Mouse (Mus musculus): ENCODE data around the gene Rhbdl2. TPM values are rescaled to one million over a fixed set of nuclear protein-coding genes. Genes with fewer than 3 reads are reported as not detected.
A peak's percentile ranks its signal among the peaks of the same experiment; 100 is the strongest.

Rhbdl2 gene
- 1 to 10 TPM; 1.1 to 1.2 TPM for total RNA-seq (2021)

DNA sequence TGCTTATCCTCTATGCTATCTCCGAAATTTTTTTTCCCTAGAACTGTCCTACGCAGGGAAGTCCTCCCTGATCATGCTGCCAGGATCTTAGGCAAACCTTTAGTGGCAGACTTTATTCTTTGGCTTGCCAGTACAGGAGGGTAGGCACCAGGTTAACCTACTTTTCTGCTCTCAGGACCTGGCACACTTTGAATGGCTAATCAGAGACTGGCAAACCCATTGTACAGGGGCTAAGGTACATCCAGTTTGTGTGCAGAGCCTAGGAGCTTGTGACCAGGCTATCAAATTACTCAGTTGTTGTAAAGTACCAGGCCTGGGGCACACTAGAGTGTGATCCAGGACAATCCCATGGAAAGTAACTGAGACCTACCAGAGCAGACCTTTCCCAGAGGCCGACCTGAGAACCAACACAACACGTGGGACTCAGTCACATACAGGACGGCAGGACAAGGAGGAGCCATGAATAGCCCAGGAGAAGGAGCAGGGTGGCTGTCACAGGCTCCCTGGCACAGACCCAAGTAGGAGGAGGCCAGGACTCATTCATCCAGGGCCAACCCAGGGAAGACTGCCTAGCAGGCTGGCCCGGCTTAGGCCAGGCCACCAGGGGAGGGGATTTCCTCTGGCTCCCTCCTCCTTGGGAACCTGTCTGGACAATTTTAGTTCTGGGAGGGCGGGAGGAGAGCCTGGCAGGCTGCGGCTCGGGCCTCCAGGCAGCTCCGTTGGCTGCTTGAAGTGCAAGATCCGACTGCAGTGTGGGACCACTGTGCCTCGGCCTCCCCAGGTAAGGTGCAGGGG, at the start of gene Rhbdl2:
TSS of gene Rhbdl2 (plus strand) at position 684 of the 795 bp plus-strand sequence.
- intact Hi-C loops (cut with DNase I) = no loop called here
- peak; percentile 53 to 88 for DNase-seq (ENCODE audit: extremely low spot score in 1 of 2, low spot score in 2 of 2)

DNA sequence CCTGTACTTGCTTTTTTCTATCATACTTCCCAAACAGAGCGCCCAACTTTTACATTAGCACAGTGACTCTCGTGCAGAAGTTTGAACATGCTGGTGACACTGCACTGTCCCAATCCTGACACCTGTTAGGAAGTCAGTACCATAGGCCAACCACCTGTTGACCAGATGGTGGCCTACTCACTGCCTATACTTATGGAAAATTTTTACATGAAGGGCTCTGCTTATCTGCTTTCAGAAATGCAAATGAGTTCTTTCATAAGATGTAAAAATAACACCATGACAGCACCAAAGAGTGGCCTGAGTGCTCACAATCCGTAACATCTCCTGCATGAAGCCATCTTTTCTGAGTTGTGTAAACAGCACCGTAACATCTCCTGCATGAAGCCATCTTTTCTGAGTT, 49.0 kb upstream of the Rhbdl2 start:
- intact Hi-C loops (cut with DNase I) = no loop called here

DNA sequence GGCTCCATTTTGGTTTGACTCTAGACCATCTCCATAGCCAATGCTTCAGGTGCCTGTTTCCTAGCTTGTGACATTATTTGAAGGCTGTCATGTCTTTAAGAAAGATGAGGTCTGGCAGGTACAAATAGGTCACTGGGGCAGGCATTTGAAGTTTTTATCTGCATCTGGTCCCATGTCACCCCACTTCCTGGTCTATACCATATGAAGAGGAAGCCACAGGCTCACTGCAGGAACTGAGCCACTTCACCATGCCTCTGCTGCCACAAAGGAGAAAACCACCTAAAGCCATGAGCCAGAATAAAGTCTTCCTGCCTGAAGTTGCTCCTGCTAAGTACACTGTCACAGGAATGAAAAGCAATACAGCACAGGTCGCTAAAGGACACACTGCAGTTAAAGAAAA, 44.8 kb upstream of the Rhbdl2 start:
- intact Hi-C loops (cut with DNase I) = no loop called here

More for the DNA sequence above, 49.0 kb upstream of the Rhbdl2 start:
- no peak for DNase-seq (ENCODE audit: extremely low spot score in 1 of 2, low spot score in 2 of 2)

DNA sequence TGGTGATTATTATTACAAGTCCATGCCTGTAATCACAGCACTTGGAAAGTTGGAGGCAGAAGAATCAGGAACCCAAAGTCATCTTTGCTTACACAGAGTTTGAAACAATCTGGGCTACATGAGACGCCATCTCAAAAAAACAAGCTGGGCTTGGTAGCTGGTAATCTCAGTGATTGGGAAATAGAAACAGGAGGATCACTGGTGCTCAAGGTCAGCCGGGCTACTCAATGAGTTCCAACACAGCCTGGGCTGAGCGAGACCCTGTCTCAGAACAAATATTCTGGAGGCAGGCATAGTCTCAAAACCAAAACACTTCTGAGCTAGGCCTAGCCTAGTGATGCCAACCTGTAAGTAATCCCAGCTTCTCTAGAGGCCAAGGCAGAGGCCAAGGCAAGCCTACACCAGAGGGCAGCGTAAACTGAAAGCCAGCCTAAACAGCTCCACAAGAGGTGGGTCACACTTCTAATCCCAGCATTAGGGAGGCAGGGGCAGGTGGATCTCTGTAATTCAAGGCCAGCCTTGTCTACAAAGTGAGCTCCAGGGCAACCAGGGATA, 42.4 kb upstream of the Rhbdl2 start:
- no peak for DNase-seq (ENCODE audit: extremely low spot score in 1 of 2, low spot score in 2 of 2)
- intact Hi-C loops (cut with DNase I) = no loop called here

More for the DNA sequence above, 44.8 kb upstream of the Rhbdl2 start:
- no peak for DNase-seq (ENCODE audit: extremely low spot score in 1 of 2, low spot score in 2 of 2)

DNA sequence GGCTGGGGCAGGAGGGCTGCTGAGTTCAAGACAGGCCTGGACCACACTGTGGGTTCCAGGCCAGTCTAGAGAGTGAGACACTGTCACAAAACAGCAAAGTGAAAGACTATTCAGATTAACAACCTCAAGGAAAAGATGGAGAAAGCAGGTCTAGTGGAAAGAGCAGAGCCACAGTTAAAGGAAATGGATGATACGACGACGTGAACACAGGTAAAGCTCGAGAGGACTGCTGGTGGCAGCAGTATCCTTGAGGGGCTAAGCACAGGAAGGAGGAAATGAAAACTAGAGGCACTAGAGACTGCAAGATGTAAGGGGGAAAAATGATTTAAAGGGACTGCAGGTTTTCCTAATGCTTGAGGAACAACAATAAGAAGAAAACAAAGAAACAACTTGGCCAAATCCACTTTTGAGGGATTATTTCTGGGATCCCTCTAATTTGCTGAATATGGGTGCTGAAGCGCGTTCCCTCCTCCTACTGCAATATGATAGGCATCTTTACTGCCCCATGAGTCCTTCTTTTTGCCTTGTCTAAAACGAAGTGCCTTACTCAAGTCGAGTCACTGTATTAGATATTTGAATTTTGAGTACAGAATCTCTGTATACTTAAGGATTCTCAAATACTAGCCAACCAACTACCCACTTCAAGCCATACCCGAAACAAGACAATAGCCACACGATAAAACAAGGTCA, 38.8 kb upstream of the Rhbdl2 start:
- no peak for DNase-seq (ENCODE audit: extremely low spot score in 1 of 2, low spot score in 2 of 2)
- intact Hi-C loops (cut with DNase I) = no loop called here

DNA sequence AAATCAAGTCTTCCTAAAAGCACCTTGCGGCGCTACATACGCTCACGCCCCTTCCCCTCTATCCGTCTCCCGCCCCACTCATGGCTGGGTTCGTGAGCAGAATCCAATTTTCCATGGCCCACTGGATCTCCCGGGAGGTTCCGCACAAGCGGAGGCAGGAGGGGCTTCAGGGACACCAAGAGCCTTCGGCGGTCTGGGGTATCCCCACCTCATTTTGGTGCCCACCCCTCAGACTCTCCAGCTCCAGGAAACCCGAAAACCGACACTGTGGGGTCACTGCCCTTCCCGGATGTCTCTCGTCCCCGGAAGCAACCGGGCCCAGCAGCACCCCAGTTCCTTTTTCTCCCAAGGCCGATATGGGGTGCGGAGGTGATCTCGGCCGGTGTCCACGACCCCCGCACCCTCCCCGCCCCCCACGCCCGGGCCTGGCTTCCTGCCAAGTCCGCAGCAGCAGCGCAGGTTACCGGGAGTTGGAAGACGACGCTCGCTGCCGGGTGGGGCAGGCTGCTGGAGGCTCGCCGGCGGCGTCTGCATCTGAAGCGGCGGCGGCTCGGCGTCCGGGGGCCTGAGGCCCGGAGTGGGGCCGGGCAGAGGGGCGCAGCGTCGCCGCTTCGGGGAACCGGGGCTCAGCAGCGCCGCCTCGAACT, 38.1 kb upstream of the Rhbdl2 start:
- peak; percentile 29 to 72 for DNase-seq (ENCODE audit: extremely low spot score in 1 of 2, low spot score in 2 of 2)
- intact Hi-C loops (cut with DNase I) = no loop called here

DNA sequence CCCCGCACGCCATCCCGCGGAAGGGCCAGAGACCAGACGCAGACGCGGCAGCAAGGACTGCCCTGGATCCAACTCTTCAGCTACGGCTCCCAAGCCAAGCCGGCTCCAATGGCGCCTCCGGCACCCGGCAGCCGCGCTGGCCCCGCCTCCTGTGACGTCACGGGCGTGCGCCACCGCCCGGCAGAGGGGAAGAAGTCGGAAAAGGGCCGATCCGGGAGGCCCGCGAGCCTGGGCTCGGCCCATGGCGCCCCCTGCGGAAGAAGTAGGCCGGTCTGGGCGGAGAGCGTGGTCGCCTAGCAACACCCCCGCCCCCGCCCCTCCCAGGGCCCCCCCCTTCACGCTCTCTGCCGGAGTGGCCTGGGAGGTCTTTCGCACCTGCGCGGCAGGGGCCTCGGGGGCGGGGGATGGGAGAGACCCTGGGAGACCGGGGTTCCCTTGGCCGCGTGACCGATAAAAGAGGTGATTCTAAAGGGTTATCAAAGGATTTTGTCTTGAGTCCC, 37.5 kb upstream of the Rhbdl2 start, which contains the start of gene Akirin1:
TSS of gene Akirin1 (minus strand) at position 194 of the 500 bp plus-strand sequence.
- intact Hi-C loops (cut with DNase I) = no loop called here
- DNase-seq (ENCODE audit: extremely low spot score in 1 of 2, low spot score in 2 of 2) = peak; percentile 97 to 99

DNA sequence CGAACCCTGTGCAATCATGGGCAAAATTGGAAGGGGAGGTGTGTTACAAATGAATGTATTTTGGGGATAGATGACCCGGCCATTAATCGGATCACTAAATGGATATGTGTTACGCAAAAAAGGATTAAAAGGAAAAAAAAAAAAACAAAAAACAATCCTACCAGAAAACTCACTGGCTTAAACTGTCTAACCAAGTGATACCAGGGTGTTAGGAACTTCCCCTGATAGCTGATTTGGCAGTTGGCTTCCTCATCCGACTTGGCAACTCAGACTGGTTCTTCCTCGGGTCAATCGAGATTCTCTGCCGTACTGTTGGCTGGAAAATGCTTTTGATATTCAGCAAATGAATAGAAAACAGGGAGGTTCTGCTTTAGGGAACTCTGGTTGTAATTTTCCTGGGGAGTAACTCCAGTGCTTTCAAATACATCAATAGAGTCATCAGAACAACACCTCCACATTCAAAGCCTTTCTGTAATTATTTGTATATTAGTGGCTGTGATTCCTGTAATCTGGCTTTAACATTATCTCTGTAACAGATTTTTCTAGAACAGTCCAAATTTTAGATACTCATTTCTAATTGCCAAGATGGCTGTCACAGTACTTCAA, 36.9 kb upstream of the Rhbdl2 start:
- intact Hi-C loops (cut with DNase I) = no loop called here
- peak; percentile 27 to 38 for DNase-seq (ENCODE audit: extremely low spot score in 1 of 2, low spot score in 2 of 2)

DNA sequence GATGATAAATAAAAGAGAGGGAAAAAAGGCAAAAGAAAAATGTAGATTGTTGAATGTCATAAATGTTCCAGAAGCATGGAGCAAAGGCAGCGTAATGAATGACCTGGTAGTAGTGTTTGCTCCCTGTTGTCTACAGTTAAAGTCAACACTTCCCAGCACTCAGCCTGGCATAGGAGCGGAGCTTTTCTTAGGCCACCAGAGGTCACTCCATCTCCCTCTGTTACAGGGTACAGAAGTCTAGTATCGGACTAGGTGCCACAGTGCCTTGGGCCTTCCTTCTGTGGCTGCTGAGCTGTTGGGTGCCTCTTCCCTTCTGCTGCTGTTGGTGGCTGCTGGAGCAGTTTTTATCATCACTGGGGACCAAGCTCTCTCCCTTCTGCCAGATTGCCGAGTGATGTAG, 29.4 kb upstream of the Rhbdl2 start:
- peak in 1 of 2 experiments; percentile 21 for DNase-seq (ENCODE audit: extremely low spot score in 1 of 2, low spot score in 2 of 2)
- intact Hi-C loops (cut with DNase I) = loop anchor here (5.0 kb wide), 1 partner anchor 139 kb away; no protein-coding TSS in a partner anchor

DNA sequence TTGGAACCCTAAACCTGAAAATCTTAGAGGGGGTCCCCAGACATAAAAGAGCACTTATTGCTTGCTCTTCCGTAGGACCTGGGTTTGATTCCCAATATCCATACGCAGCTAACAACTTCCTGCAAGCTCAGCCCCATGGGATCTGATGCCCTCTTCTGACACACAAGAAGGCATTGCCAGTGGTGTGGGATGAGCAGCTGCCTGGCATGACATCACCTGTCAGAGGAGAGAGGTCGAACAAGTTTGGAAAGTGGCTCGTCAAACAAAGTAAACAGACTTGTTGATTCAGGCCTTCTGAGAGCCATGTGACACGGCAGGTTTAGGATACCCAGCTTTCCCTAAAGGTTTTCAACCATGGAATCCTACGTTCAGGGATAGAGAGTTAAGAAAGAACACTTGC, 22.6 kb upstream of the Rhbdl2 start:
- no peak for DNase-seq (ENCODE audit: extremely low spot score in 1 of 2, low spot score in 2 of 2)
- intact Hi-C loops (cut with DNase I) = loop anchor here (2.0 kb wide), 1 partner anchor 14 kb away; no protein-coding TSS in a partner anchor

DNA sequence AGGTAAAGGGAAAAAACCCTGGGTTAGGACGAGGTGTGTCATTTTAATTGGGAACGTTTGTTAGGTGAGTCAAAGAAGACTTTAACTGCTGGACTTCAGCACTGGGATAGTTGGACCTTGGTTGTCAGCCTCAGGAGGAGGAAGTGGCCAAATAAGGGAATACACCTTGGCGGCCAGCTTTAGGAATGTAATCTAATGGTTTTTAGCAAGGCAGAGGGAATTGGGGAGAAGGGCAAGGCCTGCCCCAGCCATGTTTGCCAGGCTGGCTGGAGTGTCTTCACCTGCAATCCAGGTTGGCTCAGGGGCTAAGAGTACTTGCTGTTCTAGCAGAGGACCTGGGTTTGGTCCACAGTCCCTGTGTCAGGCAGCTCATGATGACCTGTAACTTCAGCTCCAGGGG, 19.9 kb upstream of the Rhbdl2 start:
- intact Hi-C loops (cut with DNase I) = no loop called here
- DNase-seq (ENCODE audit: extremely low spot score in 1 of 2, low spot score in 2 of 2) = no peak

DNA sequence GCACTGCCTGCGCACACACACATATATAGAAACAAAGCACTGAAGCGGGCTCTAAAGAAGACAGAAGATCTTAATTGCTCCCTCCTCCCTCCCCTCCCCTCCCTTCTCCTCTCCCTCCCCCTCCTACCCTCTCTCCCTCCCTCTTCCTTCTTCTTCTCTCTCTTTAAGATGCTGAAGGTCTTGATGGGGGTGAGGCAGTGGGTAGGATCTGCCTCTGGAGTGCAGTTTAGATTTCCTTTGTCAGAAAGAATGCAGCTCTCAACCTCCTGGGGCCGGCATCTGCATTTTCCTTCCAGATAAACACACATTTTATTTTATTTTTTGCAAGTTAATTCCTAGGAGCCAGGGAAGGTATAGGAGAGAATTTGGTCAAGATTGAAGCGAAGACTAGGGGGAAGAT, 19.4 kb upstream of the Rhbdl2 start:
- DNase-seq (ENCODE audit: extremely low spot score in 1 of 2, low spot score in 2 of 2) = no peak
- intact Hi-C loops (cut with DNase I) = no loop called here

DNA sequence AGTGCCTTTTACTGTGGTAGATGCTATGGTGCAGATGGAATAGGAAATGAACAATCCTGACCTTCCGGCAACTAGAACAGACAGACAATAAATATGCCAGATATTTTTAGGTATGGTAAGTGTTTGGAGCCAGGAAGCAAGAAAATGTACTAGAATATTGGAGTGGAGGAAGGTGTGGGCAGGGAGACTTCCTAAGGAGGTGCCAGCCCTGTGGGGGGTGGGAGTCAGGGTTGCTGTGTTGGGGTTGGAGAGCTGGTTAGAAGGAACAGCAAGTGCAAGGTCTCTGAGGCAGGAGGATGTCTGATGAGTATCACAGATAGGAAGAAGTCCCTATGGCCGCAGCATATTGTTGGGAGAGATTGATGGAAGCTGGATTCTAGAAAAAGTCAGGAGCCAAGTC, 5.0 kb downstream of the Rhbdl2 start:
- no peak for DNase-seq (ENCODE audit: extremely low spot score in 1 of 2, low spot score in 2 of 2)
- intact Hi-C loops (cut with DNase I) = no loop called here

DNA sequence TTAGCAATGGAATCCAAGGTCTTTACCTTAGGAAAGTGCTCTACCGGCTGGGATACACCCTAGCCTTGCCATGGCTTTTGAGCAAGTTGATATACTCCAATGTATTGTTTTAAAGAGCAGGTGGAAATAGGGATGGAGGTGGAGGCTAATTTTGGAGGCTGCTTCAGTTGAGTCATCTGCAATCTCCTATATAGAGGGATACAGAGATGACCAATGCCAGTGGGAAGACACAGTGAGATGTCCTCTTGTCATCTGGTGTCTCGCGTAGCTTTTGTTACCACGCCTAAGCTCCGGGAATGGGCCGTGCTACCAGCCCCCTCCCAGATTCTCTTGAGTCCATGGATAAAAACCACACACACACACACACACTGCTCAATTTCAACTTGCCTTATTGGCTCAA, 5.5 kb downstream of the Rhbdl2 start:
- intact Hi-C loops (cut with DNase I) = no loop called here
- DNase-seq (ENCODE audit: extremely low spot score in 1 of 2, low spot score in 2 of 2) = no peak

DNA sequence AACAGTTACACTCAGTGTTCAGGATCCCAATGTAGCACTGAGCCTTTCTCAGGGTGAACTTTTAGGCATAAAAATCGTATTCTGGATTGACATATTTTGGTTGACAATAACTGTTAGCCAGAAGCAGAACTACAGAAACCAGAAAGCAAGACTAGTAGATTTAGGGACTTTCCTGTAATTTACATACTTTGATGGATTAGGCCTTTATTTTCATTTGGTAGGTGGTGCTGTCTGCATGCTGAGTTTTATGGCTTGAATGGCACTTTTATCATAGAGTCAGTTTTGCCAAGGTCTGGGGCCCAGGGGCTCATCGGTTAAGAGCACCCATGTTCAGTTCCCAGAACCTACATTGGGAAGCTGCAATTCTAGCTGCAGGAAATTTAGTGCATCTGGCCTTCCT, 7.4 kb downstream of the Rhbdl2 start:
- intact Hi-C loops (cut with DNase I) = no loop called here
- no peak for DNase-seq (ENCODE audit: extremely low spot score in 1 of 2, low spot score in 2 of 2)

DNA sequence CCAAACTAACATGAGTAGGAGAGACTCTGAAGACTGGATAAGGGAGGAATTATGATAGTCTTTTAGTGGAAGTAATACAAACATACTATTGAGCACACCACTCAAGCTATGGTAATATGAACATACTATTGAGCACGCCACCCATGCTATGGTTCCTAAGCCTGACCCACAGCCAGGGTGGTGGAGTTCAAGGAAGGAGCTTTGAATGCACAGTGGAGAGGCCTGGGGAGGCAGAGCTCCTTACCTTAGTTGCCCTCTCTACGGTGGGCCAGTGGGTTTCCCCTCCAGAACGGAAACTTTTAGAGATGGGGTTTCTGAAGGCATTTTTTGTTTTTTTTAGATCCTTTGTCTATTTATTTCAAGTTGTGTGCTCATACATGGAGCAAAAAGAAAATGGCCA, 9.7 kb downstream of the Rhbdl2 start:
- no peak for DNase-seq (ENCODE audit: extremely low spot score in 1 of 2, low spot score in 2 of 2)
- intact Hi-C loops (cut with DNase I) = no loop called here

DNA sequence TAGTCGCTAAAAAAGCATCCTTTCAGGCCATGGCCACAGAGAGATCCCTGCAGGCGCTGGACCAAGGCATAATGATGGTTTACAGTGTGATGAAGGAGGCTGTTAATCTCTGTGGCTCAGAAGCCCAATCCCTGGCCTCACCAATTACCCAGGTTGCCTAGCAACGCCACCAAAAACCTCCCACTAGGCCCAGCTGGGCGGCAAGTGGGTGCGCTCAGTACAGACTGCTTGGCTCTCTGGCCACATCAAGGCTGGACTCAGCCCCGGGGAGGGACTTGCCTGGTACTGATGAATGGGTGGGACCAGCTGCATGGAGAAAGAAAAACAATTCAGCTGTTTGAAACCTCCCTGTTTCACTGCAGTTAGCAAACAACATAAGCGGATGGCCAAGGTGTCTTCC, 10.2 kb downstream of the Rhbdl2 start:
- intact Hi-C loops (cut with DNase I) = no loop called here
- peak; percentile 61 to 66 for DNase-seq (ENCODE audit: extremely low spot score in 1 of 2, low spot score in 2 of 2)

DNA sequence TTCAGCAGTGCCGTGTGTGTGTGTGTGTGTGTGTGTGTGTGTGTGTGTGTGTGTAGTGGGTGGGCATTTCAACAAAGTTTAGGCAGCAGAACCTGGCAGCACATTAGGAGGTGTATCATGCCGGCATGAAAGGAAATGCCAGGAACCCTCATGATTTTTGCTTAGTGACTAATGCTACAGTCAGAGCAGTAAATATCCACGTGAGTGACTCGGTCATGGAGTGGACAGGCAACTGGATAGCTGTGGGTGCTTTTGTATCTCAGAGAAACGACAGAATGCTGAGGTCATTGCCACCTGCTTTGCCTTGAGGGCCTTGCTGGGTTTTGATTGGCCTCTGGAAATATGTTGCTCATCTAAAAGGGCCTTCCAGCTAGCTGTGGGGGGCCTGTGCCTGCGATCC, 16.0 kb downstream of the Rhbdl2 start:
- intact Hi-C loops (cut with DNase I) = no loop called here
- DNase-seq (ENCODE audit: extremely low spot score in 1 of 2, low spot score in 2 of 2) = no peak

DNA sequence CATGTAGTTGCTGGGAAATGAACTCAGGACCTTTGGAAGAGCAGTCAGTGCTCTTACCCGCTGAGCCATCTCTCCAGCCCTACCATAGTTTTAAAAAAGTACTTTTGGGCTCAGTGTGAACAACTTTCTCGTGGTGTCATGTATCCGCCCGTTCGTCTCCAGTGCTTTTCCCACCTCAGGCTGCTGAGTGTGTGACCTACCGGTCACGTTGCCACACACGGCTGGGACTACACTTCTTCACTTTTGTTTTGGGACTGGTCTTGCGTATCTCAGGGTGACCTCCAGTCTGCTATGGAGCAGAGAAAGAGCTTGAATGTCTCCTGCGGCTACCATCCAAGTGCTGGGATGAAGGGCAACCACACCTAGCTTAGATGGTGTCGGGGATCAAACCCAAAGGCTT, 20.6 kb downstream of the Rhbdl2 start:
- intact Hi-C loops (cut with DNase I) = no loop called here
- no peak for DNase-seq (ENCODE audit: extremely low spot score in 1 of 2, low spot score in 2 of 2)
